Mouse (Mus musculus) ovary, postnatal 36 days (tissue): ENCODE results near the gene Gsdma.
"Not testable (repeated sequence)": the region's sequence is repeated elsewhere in the genome, so short reads cannot be mapped to it uniquely, and the experiment has no call there.

Source experiments
- DNase-seq: peaks from one replicate; pipeline ENCODE4 v3.0.0; 2022; ENCODE audit warnings: low spot score, mixed read lengths

Gsdma gene

DNA sequence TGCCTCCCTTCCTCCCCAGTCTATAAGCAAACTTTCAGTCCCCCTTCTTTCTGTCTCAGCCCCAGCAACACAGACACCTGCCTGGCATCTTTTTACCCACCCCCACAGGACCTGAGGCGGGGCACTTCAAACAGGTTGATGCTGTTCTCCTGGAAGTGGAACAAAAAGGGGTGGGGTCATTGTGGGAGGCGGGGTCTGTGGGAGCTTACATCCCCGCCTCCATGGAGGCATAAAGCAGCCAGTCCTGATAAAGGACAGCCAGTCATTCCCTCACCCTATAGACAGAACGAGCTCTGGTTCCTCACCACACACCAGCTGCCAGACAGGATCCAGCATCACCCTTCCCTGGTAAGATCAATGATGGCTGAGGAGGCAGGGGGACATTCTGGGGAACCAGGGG is at the start of gene Gsdma:
Gene Gsdma, plus strand, starts transcription at position 261 of the 400 bp plus-strand sequence.
- DNase-seq, result no peak

DNA sequence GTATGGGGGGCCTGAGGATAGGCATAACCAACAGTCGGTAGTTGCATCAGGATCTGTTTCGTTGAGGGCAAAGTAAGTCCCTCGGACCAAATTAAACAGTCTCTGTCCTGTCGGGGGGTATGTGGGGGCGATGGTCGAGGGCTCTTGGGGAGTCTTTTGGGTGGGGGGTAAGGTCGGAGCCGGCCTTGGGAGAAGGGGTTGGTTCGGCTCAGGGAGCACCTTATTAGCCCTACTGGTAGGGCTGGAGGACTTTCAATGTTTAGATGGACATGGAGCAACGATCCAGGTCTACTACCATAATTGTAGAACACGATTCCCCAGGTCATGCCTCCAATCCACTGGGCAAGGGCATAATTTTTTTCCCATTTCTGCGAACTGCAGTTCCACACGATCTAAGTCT is 43.4 kb upstream of the Gsdma start:
- DNase-seq, result no peak

DNA sequence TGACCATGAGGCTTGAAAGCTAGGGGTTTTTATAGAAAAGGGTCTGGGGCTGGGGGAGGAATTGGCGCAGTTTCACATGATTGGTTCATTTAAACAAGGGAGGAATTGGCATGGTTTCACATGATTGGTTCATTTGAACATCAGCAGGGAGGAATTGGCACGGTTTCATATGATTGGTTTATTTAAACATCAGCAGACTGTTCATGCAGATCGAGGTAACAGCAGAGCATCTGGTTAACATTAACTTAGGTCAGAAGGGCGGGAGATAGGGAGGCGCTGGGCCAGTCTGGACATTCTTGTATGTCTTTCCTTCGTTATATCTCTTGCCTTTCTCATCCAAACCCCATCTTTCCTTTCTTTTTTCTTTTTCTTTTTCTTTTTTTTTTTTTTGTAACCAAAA is 40.2 kb upstream of the Gsdma start:
- DNase-seq, result not testable (repeated sequence)

DNA sequence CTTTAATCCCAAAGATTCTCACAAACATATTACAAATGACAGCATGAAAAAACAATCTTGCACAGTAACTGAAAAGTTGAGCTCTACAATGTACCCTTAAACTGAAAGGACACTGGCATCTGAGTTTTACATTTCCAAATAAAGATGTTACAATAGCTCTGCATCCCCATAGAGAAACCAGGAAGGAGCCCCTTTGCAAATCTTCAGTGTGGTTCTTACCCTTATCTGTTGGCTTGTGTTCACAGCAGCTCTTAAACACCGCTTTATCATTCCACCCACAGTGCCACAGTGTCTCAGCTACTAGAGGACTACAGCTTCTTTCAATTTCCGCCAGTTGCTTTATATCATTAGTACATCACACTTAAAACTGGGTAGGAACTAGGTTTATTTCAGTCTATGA is 39.8 kb upstream of the Gsdma start:
- DNase-seq, result not testable (repeated sequence)

DNA sequence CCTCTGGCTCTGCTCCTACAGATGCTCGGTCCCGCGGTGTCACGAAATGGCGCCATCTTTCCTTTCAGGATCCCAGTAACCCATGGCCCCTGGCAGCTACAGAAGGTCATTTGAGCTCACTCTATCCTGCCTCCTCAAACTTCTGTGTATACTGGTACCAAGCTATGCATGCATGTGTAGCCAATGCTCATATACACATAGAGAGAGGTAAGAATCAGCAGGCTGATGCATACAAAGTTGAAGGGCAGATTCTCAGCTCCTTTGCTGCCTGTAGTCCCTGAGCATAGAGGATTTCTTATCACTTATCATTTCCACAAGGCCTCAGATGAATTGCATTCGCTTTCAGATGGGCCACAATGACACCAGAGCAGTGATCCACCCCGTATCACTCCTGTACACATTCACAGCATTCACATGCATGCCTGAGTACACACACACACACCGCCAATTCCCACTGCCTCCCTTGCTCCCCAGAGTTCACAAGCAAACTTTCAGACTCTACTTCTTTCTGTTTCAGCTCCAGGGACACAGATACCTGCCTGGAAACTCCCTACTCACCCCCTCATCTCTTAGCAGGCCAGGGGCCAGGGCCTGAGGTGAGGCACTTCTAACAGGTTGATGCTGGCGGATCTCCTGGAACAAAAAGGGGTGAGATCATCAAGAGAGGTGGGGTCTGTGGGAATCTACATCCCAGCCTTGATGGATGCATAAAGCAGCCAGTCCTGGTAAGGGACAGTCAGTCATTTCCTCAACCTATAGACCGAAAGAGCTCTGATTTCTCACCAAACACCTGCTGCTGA is 38.3 kb upstream of the Gsdma start, which contains the start of the genes Gm12355 and Gsdma3:
Gene Gm12355, minus strand, starts transcription at position 51 of the 800 bp plus-strand sequence.
Gene Gsdma3, plus strand, starts transcription at position 750 of the 800 bp plus-strand sequence.
- DNase-seq, result no peak

DNA sequence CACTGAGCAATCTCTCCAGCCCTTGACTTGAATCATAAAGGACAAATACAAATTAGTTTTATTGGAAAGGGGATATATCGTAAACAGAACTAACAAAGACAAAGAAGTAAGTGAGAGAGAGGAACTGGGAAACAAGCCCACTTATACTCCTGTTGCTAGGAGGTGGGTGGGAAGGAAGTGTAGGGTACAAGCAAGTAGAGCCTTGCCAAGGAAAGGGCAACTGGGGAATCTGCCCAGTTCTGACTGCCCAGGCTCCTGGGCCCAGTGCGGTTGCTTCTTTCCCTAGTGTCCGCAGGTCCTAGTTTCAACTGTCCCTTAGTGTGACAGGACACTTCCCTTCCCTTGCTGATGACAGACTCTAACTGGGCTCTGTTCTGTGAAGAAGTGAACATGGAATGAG is 35.4 kb upstream of the Gsdma start:
- no peak for DNase-seq

DNA sequence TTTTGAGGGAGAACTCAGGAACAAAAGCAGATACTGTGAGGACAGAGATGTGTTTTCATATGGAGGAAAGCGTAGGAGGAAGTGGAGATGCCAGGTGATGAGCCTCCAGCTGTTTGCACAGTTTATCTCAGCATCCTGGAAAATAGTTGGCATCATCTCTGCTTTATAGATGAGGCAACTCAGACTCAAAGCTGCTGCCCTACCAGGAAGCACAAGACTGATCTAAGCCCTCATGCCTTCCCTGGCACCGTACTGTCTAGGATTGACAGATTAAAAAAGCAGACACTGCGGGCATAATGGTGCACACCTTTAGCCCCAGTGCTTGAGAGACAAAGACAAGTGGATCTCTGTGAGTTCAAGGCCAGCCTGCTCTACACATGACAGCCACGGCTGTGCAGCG is 33.5 kb upstream of the Gsdma start:
- DNase-seq, result no peak

DNA sequence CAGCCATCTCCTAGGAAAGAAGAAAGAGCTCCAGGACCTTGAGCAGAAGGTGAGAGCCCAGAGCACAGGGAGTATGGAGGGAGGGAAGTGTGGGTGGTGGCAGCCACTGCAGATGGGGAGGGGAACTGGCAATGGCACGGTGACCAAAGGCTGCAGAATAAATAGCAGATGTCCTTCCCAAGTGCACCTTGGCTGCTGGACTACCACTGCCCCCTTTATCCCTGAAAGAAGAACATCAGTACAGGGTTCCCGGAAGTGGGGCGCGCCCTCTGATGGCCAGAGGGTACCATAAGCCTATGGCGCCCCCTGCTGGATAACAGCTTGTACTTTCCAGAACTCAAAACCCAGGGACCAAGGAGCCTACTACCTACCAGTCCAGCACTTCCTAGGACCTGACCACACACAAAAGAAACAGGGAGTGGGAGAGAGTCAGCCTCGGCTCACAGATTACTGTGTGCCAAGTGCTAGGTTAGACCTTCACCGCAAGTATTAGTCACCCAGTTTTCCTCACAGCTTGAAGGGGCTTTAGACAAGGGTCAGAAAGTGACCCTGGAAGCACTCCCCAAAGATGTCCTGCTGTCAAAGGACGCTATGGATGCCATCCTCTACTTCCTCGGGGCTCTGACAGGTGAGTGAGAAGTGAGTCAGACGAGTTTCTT is 28.7 kb upstream of the Gsdma start:
- DNase-seq, result peak; percentile 24

DNA sequence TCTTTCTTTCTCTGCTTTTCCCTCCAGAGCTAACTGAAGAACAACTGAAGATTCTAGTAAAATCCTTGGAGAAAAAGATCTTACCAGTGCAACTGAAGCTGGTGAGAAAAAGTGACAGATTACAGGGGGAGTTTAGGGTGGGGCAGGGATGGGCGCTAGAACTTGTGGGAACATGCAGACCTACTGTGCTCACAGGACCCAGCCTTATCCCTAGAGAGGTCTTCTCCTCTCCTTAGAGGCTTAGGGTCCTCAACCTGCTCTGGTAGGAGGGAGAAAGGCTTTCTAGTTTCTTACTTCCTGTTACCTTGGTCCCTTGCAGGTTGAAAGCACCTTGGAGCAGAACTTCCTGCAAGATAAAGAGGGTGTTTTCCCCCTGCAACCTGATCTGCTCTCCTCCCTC is 26.6 kb upstream of the Gsdma start:
- no peak for DNase-seq

DNA sequence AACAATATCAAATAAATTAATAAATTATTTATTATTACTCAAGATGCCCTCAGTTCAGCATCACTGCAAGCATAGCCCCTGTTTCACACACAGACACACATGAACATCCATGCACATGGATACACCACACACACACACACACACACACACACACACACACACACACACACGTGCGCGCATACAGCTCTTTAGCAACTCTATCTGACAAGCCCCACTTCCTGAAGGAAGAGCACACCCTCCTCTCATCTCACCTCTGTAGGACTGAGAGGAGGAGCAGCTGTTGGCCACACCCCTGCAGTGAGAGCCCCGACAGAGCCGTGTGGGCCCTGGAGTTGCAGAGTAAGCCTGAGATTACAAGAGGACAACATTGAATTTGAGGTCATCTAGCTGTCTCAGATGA is 24.1 kb upstream of the Gsdma start:
- no peak for DNase-seq

DNA sequence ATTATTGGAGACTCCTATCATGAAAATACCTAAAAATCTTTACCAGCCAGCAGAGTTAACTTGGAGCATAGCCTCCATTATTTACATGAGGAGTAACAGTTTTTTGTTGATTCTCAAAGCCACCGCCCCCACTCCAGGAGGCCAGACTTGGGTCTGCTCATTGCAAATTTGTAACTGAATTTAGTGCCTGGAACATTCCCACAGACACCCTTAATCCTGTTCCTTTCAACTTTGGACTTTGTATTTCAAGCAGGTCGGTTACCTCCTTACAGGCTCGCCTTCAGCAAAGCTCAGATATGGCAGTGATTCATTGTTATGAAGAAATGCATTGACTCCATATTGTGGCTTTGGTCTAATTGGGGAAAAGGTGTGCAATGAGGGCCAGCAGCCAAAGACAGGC is 19.4 kb upstream of the Gsdma start:
- DNase-seq, result no peak

DNA sequence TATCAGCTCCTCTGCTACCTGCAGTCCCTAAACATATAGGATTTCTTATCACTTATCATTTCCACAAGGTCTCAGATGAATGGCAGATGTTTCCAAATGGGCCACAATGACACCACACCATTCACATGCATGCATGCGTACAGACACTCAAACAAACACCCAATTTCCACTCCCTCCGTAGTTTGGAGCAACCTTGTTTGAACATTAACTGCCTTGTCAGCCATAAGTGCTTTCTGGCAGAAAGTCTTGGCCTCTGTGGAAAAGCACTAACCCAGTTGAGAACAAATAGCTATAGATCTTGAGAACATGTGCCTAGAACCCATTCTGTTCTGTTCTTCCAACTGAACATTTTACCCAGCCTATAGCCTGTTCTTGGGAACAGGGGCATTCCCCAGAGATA is 18.2 kb upstream of the Gsdma start:
- DNase-seq, result no peak

DNA sequence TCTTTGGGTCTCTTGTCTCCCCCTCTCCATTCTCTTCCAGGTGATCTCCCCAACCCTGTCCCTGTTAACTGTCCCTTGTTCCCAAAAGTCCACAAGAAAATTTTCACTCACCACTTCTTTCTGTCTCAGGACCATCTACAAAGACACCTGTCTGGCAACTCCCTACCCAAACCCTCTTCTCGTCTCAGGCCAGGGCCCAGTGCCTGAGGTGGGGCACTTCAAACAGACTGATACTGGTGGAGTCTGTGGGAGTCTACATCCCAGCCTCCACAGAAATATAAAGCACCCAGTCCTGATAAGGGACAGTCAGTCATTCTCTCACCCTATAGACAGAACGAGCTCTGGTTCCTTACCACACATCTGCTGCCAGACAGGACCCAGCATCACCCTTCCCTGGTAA is 17.7 kb upstream of the Gsdma start, which contains the start of gene Gsdma2:
Gene Gsdma2, plus strand, starts transcription at position 301 of the 400 bp plus-strand sequence.
- no peak for DNase-seq

DNA sequence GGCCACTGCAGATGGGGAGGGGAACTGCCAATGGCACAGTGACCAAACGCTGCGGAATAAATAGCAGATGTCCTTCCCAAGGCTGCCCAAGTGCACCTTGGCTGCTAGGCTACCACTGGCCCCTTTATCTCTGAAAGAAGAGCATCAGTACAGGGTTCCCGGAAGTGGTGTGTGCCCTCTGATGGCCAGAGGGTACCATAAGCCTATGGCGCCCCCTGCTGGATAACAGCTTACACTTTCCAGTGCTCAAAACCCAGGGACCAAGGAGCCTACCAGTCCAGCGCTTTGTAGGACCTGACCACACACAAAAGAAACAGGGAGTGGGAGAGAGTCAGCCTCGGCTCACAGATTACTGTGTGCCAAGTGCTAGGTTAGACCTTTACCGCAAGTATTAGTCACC is 9.1 kb upstream of the Gsdma start:
- DNase-seq, result peak; percentile 51

DNA sequence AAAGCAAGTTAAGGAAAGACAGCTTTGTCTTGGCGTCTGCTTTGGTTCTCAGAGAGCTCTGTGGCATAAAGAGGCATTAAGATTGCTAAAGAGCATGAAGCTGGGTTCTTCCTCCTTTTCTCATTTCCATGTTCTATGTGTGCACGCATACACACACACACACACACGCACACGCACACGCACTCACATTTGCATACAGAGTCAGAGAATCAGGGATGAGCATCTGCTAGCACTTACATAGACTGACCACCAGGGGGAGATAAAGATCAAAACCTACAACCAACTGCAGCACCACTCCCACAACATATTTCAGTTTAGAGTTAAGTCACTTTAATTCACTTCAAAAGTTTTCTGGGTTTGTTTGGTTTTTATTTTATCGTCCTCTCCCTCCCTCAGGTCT is 3.6 kb upstream of the Gsdma start:
- DNase-seq, result no peak

DNA sequence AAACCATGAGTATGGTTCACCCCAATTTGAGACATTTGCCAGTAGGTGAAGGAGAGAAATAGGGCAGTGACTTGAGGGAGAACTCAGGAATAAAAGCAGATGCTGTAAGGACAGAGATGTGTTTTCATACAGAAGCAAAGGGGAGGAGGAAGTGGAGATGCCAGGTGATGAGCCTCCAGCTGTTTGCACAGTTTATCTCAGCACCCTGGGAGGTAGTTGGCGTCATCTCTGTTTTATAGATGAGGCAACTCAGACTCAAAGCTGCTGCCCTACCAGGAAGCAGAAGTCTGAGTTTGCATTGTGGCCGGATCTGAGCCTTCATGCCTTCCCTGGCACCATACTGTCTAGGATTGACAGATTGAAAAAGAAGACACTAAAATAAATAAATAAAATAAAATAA is 4.8 kb downstream of the Gsdma start:
- DNase-seq, result no peak

DNA sequence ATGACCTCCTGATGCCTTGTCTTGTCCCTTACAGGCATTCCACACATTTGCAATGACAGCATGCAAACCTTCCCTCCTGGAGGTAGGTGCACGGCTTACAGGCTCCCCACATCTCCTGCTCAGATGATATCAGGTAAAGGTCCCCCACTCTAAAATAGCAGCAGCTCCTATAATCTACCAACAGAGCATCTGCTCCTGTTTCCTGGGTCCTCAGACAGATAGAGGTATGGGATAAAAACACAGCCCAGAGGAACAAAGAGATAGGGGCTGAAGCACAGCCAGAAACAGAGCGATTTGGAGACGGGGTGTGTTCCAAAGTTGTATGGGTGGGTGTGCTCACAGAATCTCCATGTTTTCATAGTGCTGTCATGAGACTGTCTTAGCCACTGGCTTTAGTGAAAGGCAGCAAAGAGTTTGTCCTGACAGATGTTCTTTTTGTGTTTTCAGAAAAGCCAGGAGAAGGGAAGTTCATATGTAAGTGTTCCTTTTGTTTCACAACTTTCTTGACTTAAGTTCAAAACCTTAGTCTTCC is 7.2 kb downstream of the Gsdma start:
- no peak for DNase-seq

DNA sequence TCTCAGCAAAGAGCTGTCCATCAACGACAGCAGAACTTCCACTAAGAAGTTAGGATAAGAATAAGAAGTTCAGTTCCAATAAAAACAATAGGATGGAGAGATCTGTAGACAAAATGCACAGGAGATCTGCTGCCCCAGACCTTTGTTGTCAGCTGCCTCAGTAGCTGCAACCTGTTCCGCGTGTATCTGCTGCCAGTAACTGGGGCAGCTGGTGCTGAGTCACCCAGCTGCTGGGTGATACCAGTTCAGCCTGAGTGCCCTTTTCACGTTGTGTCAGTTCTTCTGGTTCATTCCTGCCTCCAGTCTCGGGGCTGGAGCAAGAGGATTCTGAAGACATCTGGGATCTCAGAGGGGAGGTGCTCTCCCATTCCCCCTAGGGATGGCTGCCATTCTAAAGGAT is 7.7 kb downstream of the Gsdma start:
- DNase-seq, result no peak

DNA sequence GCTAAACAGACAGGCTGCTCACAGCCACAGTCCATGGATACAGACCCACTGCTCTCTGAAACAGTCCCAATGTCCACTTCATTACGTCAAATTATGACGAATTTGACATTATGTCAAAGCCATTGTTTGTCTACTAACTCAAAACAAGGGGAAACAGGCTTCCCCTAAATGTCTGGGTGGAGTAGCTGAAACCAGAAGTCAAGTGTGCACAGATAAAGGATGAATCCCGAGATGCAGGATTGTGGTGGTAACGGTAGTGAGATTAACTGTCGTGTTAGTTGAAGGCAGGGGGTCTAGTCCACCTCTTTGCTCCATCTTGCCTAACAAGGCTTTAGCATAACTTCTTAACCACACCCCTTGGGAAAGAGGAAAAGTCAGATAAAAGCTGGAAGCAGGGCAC is 8.3 kb downstream of the Gsdma start:
- no peak for DNase-seq

DNA sequence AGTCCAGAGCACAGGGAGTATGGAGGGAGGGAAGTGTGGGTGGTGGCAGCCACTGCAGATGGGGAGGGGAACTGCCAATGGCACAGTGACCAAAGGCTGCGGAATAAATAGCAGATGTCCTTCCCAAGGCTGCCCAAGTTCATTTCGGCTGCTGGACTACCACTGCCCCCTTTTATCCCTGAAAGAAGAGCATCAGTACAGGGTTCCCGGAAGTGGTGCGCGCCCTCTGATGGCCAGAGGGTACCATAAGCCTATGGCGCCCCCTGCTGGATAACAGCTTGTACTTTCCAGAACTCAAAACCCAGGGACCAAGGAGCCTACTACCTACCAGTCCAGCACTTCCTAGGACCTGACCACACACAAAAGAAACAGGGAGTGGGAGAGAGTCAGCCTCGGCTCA is 9.0 kb downstream of the Gsdma start:
- DNase-seq, result peak; percentile 67

DNA sequence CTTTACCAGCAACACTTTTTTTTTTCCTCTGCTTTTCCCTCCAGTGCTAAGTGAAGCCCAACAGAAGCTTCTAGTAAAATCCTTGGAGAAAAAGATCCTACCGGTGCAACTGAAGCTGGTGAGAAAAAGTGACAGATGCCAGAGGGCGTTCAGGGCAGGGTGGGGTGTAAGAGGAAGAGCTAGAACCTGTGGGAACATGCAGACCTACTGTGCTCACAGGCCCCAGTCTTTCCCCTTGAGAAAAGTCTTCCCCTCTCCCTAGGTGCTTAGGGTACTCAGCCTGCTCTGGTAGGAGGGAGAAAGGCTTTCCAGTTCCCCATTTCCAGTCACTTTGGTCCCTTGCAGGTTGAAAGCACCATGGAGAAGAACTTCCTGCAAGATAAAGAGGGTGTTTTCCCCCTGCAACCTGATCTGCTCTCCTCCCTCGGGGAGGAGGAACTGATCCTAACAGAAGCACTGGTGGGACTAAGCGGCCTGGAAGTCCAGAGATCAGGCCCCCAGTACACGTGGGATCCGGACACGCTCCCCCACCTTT is 11.7 kb downstream of the Gsdma start:
- DNase-seq, result no peak

DNA sequence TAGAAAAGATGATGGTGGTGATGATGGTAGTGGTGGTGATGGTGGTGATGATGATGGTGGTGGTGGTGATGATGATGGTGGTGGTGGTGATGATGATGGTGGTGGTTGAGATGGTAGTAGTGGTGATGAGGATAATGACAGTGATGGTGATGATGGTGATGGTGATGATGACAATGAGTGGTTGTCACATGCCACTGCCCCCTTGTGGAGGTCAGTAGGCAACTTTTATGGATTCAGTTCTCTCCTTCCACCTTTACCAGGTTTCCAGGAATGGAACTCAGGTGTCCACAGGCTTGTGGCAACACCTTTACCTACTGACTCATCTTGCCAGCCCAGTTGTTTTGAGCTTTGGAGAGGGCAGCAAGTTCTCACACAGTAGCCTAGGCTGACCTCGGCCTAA is 15.9 kb downstream of the Gsdma start:
- DNase-seq, result no peak

DNA sequence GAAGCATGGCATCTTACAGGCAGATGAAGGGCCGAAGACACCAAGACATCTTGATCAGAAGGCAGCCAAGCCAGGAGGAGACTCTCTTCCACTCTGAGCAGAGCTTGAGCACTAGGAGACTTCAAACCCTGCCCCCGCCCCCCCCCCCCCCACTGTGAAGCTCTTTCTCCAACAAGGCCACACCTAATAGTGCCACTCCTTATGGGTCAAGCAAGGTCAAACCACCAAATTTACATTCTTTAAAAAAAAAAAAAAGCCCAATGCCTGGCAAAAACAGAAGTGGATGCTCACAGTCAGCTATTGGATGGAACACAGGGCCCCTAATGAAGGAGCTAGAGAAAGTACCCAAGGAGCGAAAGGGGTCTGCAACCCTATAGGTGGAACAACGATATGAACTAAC is 16.4 kb downstream of the Gsdma start:
- DNase-seq, result not testable (repeated sequence)
